Mouse (Mus musculus) heart, embryonic 15.5 days (tissue): ENCODE data around the gene Galk1. TPM values are rescaled to one million over a fixed set of nuclear protein-coding genes. Genes with fewer than 3 reads are reported as not detected.
A peak's percentile ranks its signal among the peaks of the same experiment; 100 is the strongest.
"Not testable (repeated sequence)": the region's sequence is repeated elsewhere in the genome, so short reads cannot be mapped to it uniquely, and the experiment has no call there.

Source experiments
- ATAC-seq: fragments of 200-750 bp; cut with Nextera tagmentation; replicated peaks from 2 replicates; pipeline ENCODE4 v1.8.0; 2017; ENCODE audit warnings: low read depth, moderate TSS enrichment; ENCODE audit not compliant: insufficient number of reproducible peaks, insufficient read depth, low FRiP score
- H3K27ac ChIP-seq: fragments of 300-500 bp; sonication (generic); 2 replicates; pipeline ENCODE4 v1.5.1; 2015; ENCODE audit warnings: mild to moderate bottlenecking, inconsistent platforms
- H3K27me3 ChIP-seq: fragments of 300-500 bp; sonication (generic); 2 replicates; pipeline ENCODE4 v1.6.1; 2015; ENCODE audit warnings: inconsistent platforms
- H3K36me3 ChIP-seq: fragments of 300-500 bp; sonication (generic); 2 replicates; pipeline ENCODE4 v1.6.1; 2015; ENCODE audit warnings: mild to moderate bottlenecking, inconsistent platforms
- H3K4me1 ChIP-seq: fragments of 300-500 bp; sonication (generic); replicated peaks from 2 replicates; pipeline ENCODE4 v1.6.1; 2015; ENCODE audit warnings: inconsistent platforms
- H3K4me2 ChIP-seq: fragments of 300-500 bp; sonication (generic); 2 replicates; pipeline ENCODE4 v1.6.1; 2015; ENCODE audit warnings: inconsistent platforms, mild to moderate bottlenecking, moderate library complexity
- H3K4me3 ChIP-seq: fragments of 300-500 bp; sonication (generic); 2 replicates; pipeline ENCODE4 v1.5.1; 2015; ENCODE audit warnings: mild to moderate bottlenecking, inconsistent platforms
- H3K9ac ChIP-seq: fragments of 300-500 bp; sonication (generic); 2 replicates; pipeline ENCODE4 v1.6.1; 2015; ENCODE audit warnings: mild to moderate bottlenecking, inconsistent platforms
- H3K9me3 ChIP-seq: fragments of 300-500 bp; sonication (generic); replicated peaks from 2 replicates; pipeline ENCODE4 v1.6.1; 2016; ENCODE audit warnings: inconsistent platforms
- WGBS: fragments of 180-500 bp; shearing (Covaris S2); methylation state at CpG from one replicate; pipeline ENCODE4 v1.1.7; 2015; ENCODE audit warnings: mixed read lengths; 5-methylcytosine and 5-hydroxymethylcytosine counted together
- polyA plus RNA-seq: library from polyadenylated mRNA; unstranded; fragments of >200 nt; fragmentation: Nextera tagmentation; extraction: Ambion mirVana; gene quantifications from 2 replicates; pipeline ENCODE4 v1.2.1, GENCODE M21; 2015

Galk1 gene
- polyA plus RNA-seq, 1 experiment from 2014 or later = 120 TPM

DNA sequence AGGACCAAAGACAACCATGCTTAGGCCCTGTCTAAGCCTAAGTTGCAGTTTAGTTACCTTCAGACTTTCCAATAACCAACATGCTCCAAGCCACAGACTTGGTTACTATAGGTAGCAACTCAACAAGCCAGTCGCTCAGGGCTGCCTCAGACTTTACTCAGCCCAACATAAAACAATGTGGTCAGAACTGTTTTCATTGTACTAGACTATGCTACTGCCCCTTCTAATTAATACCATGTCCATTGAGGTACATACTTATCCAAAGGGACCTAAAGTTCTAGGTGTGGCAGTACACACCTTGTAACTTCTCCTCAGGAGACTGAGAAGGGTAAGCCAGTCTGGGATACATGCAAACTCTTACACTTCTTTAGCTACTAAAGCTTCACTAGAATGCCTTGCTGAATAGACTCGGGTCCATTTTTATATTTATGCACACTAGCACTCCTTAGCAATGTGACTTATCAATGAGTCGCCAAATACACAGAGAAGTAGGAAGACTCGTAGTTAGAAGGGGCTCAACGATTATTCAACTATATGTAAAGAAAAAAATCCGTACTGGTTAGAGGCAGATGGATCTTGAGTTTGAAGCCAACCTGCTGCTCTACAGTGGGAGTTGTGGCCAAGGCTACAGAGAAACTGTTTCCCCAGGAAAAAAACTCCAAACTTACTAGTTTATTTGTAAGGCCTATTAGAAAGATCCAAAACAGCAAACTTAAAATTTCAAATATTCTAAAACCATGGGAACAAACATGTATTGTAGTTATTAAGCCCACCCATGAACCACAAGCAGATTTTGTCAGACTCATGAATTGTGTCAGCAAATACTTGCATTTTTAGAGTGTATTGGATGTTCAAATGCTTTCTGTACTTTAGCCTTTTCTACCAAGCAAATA, 9.1 kb upstream of the Galk1 start:
- ATAC-seq = no peak
- Histone ChIP-seq H3K36me3 (peaks cover 13% of the 10 kb centered on the region), H3K9me3 (no peaks in the 10 kb centered on the region), H3K9ac (no peak overlapping the region), H3K27me3 (no peaks in the 10 kb centered on the region), H3K27ac (0 out of 2 replicates have a peak overlapping the region, but pooled peaks have one; percentile 15), H3K4me2 (peak overlapping the region; percentile 13; the same call in 1 of the 2 replicates), H3K4me3 (no peak overlapping the region), H3K4me1 (peaks cover 12% of the 10 kb centered on the region)
- WGBS = 71% methylated on average over 6 of the region's 6 CpGs

DNA sequence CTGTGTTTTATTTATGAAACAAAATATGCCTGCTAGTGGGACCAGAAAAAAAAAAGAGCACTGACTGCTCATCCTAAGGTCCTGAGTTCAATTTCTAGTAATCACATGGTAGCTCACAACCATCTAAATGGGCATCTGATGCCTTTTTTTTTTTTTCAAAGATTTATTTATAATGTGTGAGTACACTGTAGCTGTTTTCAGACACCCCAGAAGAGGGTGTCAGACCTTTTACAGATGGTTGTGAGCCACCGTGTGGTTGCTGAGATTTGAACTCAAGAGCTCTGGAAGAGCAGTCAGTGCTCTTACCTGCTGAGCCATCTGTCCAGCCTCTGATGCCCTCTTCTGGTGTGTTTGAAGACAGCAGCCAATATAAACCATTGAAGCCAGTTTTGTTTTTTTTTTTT, 8.0 kb upstream of the Galk1 start:
- H3K27ac ChIP-seq = 0 out of 2 replicates have a peak overlapping the region, but pooled peaks have one; percentile 24
- no peak for ATAC-seq
- H3K9ac ChIP-seq = no peak overlapping the region
- H3K27me3 ChIP-seq = no peaks in the 10 kb centered on the region
- 29% methylated on average over 1 of the region's 1 CpGs for WGBS
- H3K4me2 ChIP-seq = no peak overlapping the region
- H3K4me3 ChIP-seq = no peak overlapping the region
- H3K4me1 ChIP-seq = peaks cover 12% of the 10 kb centered on the region
- no peaks in the 10 kb centered on the region for H3K9me3 ChIP-seq
- peaks cover 13% of the 10 kb centered on the region for H3K36me3 ChIP-seq

DNA sequence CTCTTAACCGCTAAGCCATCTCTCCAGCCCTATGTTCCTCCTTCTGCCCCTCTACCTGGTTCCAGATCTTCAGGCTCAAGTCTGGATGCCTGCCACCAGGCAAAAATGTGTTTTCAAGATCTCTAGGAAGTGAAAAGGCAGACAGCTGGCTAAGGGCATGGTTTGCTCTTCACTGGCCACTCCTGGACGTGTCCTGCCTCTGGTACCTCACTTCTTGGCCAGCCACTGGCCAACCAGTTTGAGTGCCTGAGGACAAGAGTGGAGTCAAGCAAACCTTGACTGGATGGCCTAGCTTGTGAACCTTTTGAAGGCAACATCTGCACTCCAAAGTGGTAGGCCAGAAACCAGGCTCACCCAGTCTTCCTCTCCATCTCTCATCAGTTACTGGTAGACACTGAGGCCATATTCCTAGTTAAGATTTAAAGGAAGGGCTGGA, 7.5 kb upstream of the Galk1 start:
- Histone ChIP-seq H3K36me3 (peaks cover 13% of the 10 kb centered on the region), H3K27ac (peak overlapping the region; percentile 27; the same call in 1 of the 2 replicates)

DNA sequence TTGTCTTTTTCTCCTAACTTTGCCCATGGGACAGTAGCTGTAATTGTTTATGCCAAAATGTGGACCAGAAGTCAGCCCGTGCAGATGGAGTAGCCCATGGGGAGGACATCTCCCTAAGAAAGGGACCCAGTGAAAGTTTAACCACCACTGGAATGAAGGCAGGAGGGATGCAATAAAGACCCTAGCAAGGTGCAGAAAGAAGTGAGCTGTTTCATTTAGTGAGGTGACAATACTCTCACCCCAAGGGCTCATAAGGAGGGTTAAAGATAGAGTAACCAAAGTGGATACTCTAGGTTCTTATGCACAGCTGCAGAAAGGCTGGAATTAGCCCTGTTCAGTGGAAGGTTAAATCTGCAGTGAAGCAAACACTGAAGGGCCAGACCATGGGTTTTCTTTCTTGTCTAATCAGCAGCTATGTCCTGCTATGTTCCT, 6.9 kb upstream of the Galk1 start:
- H3K27ac ChIP-seq = no peak overlapping the region
- ATAC-seq = no peak
- no peak overlapping the region for H3K4me2 ChIP-seq
- 68% methylated on average over 1 of the region's 1 CpGs for WGBS
- H3K4me1 ChIP-seq = peaks cover 12% of the 10 kb centered on the region
- H3K27me3 ChIP-seq = no peaks in the 10 kb centered on the region
- no peak overlapping the region for H3K4me3 ChIP-seq
- H3K36me3 ChIP-seq = peaks cover 13% of the 10 kb centered on the region
- no peak overlapping the region for H3K9ac ChIP-seq
- H3K9me3 ChIP-seq = no peaks in the 10 kb centered on the region

More for the DNA sequence above, 7.5 kb upstream of the Galk1 start:
- no peak overlapping the region for H3K9ac ChIP-seq
- ATAC-seq = no peak
- H3K4me1 ChIP-seq = peaks cover 12% of the 10 kb centered on the region
- H3K27me3 ChIP-seq = no peaks in the 10 kb centered on the region
- H3K4me3 ChIP-seq = no peak overlapping the region
- H3K9me3 ChIP-seq = no peaks in the 10 kb centered on the region
- no peak overlapping the region for H3K4me2 ChIP-seq
- WGBS = 76% methylated on average over 2 of the region's 2 CpGs

DNA sequence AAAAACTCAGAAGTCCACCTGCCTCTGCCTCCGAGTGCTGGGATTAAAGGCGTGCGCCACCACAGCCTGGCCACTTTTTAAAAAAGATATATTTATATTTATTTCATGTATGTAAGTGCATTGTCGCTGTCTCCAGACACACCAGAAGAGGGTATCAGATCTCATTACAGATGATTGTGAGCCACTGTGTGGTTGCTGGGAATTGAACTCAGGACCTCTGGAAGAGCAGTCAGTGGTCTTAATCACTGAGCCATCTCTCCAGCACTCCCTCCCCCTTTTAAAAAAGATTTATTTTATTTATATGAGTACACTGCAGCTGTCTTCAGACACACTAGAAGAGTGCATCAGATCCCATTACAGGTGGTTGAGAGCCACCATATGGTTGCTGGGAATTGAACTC, 6.3 kb upstream of the Galk1 start:
- H3K9me3 ChIP-seq, H3K4me2 ChIP-seq, H3K4me3 ChIP-seq, H3K27ac ChIP-seq, H3K9ac ChIP-seq, ATAC-seq, H3K27me3 ChIP-seq: not testable (repeated sequence)
- 90% methylated on average over 4 of the region's 4 CpGs for WGBS
- peaks cover 12% of the 10 kb centered on the region for H3K4me1 ChIP-seq
- H3K36me3 ChIP-seq = peaks cover 13% of the 10 kb centered on the region

DNA sequence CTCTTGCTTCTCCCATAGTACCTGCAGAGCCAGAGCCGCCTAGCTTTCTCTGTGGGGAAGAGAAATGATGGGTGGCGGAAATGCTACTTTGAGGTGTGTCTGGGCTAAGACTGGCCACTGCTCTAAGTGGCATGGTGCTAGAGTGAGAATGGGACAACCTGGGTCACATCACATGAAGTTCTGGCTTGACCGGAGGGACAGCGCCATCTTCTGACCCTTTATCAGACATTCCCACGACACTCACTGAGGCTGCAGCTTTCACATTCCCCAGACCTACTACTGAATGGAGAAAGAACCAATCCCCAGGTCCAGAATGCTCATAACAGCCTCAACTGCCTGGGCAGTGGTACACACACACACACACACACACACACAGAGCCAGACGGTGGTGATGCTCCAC, 5.6 kb upstream of the Galk1 start:
- Histone ChIP-seq H3K27ac (no peak overlapping the region), H3K4me2 (no peak overlapping the region), H3K36me3 (peaks cover 13% of the 10 kb centered on the region), H3K4me3 (no peak overlapping the region), H3K4me1 (peaks cover 13% of the 10 kb centered on the region), H3K9me3 (no peaks in the 10 kb centered on the region), H3K27me3 (no peaks in the 10 kb centered on the region), H3K9ac (no peak overlapping the region)
- 31% methylated on average over 6 of the region's 6 CpGs for WGBS
- no peak for ATAC-seq

DNA sequence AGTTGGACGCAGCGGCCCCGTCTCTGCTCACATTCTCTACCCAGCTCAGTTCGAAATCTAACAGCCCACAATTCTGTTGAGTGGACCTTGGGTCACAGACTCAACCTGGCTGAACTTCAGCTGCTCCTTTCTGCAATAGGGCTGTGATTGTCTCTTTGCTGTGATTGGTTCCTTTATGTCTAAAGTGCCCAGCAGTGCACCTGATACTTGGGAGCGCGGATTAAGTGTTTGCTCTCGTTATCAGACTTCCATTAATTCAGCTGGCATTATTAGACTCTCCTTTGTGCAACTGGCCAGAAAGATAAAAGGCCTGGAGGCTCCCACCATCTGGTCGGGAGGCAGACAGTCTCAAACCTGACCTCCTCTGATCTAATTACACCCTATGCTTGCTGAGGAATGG, 2.3 kb upstream of the Galk1 start:
- WGBS = 61% methylated on average over 8 of the region's 8 CpGs
- Histone ChIP-seq H3K27me3 (no peaks in the 10 kb centered on the region), H3K4me1 (peaks cover 17% of the 10 kb centered on the region), H3K27ac (no peak overlapping the region), H3K9me3 (no peaks in the 10 kb centered on the region), H3K36me3 (no peaks in the 10 kb centered on the region; the same call in 1 of the 2 replicates), H3K4me3 (no peak overlapping the region), H3K9ac (no peak overlapping the region), H3K4me2 (no peak overlapping the region)
- ATAC-seq = no peak

DNA sequence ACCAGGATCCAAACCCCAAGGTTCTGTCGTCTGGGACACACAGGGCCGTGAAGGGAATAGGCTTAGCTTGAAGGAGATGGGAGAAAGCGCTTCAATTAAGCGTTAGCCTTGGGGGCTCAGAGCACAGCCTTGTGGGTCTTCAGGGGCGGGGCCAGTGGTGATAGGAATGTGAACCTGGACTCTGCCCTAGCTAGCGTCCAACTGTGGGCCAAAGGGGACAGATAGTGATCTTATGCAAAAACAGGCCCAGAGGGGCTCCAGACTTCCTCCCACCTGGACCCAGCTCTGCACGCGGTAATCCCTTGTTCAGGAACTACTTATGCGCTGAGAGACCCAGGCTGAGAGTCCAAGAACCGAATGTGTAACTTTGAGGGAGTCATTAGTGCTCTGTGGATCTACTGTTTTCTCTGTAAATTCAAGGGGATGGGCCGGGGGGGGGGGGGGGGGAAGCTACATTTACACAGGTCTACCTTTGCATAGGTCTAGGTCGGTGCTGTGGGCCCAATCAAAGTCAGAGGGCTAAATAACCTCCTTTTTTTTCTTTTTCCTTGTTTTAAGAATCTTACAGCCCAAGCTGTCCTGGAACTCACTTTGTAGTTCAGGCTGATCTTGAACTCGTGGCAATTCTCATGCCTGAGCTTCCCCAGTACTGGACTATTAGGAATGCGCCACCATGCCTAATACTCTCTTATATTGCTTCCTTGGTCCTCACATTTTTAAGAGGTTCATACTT, 824 bp downstream of the Galk1 start:
- peaks cover 21% of the 10 kb centered on the region for H3K36me3 ChIP-seq
- peak overlapping the region; percentile 91 for H3K27ac ChIP-seq
- H3K4me2 ChIP-seq = peak overlapping the region; percentile 83
- H3K4me3 ChIP-seq = peak overlapping the region; percentile 70
- WGBS = 27% methylated on average over 14 of the region's 14 CpGs
- peak overlapping the region; percentile 82 for H3K9ac ChIP-seq
- peaks cover 17% of the 10 kb centered on the region for H3K4me1 ChIP-seq
- H3K27me3 ChIP-seq = no peaks in the 10 kb centered on the region
- no peak for ATAC-seq
- H3K9me3 ChIP-seq = no peaks in the 10 kb centered on the region

DNA sequence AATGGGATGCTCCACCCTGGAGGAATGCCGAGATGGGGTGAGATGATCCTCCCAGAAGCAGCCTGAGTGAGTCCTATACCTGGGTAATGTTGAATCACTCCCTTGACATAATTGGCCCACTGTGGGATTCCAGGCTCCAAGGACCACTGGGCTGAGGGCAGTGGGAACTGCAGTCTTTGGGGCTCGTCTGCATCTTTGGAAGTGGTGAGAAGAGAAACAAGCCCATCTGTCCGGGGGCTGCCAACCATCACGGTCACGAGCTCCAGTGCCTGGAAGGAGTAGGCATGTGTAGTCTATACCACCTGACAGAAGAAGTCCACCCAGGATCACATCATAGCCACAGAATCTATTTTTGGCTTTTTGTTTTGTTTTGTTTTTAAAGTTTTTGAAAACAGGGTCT, 1.6 kb downstream of the Galk1 start:
- Histone ChIP-seq H3K27ac (0 out of 2 replicates have a peak overlapping the region, but pooled peaks have one; percentile 91), H3K4me2 (no peak overlapping the region), H3K27me3 (no peaks in the 10 kb centered on the region), H3K4me3 (no peak overlapping the region), H3K9me3 (no peaks in the 10 kb centered on the region), H3K4me1 (peaks cover 18% of the 10 kb centered on the region), H3K36me3 (peaks cover 21% of the 10 kb centered on the region), H3K9ac (no peak overlapping the region)
- 76% methylated on average over 5 of the region's 5 CpGs for WGBS
- ATAC-seq = no peak

DNA sequence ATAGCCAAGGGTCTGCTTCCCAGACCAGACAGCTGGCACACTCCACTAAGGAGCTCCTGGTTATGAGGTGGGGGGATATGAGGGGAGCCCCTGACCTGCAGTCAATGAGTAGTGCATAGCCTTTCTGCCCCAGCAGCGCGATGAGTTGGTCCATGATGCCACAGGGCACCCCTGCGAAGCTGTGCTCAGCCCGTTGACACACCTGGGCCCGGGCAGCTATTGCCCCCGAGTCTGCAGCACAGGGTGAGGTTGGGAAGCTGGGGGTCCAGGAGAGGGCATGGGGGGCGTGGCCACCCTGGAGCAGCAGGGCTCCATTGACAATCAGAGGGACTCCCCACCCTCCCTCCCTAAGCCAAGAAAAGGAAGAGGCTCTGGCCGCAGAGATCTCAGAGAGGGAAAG, 2.4 kb downstream of the Galk1 start:
- Histone ChIP-seq H3K4me2 (no peak overlapping the region), H3K4me3 (no peak overlapping the region), H3K4me1 (peaks cover 26% of the 10 kb centered on the region), H3K27ac (no peak overlapping the region), H3K9ac (no peak overlapping the region), H3K27me3 (no peaks in the 10 kb centered on the region), H3K9me3 (no peaks in the 10 kb centered on the region), H3K36me3 (peaks cover 21% of the 10 kb centered on the region)
- no peak for ATAC-seq
- 88% methylated on average over 8 of the region's 8 CpGs for WGBS

DNA sequence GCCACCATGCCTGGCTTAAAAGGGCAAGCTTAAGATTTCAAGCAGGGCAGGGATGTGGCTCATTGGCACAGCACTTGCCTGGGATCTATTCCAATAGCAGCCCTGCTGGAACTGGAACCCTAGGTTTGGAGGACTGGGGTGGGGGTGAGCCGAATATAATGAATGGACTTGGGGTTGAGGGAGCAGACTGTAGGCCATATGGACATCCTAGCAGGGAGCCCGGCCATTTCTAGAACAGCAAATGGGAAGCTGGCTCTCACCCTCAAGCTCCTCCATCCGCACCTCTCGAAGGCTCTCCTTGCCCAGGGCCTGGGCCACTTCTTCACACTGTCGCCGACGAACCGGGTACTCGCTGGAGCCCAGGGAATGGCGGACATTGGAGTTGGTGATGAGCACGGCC, 2.9 kb downstream of the Galk1 start:
- Histone ChIP-seq H3K36me3 (peaks cover 21% of the 10 kb centered on the region), H3K27ac (no peak overlapping the region), H3K4me1 (peaks cover 29% of the 10 kb centered on the region), H3K27me3 (no peaks in the 10 kb centered on the region), H3K4me2 (no peak overlapping the region), H3K9ac (no peak overlapping the region), H3K4me3 (no peak overlapping the region), H3K9me3 (no peaks in the 10 kb centered on the region)
- no peak for ATAC-seq
- WGBS = 93% methylated on average over 11 of the region's 11 CpGs
